Mouse (Mus musculus): ENCODE data around the gene Ankrd54. TPM values are rescaled to one million over a fixed set of nuclear protein-coding genes. Genes with fewer than 3 reads are reported as not detected.

Ankrd54 gene
- polyA plus RNA-seq, 1 experiment: 5.7 TPM

- Histone ChIP-seq H3K27ac (replicated peaks; ENCODE audit: low read depth, low read length) (peak overlapping the region; percentile 88), H3K4me3 (ENCODE audit: insufficient read depth, low read depth, low read length) (no peak overlapping the region), H3K4me1 (ENCODE audit: control insufficient read depth, insufficient read depth, insufficient read length, low read length) (peaks cover 14% of the 10 kb centered on the region)
Measured at GRCm38 (mm10) chr15:79097611-79098025, 34.9 kb upstream of the Ankrd54 start.

GRCm38 (mm10) chr15:79097135-79097534 is 34.4 kb upstream of the Ankrd54 start:
- peaks cover 14% of the 10 kb centered on the region for H3K4me1 ChIP-seq (ENCODE audit: control insufficient read depth, insufficient read depth, insufficient read length, low read length)
- no peak overlapping the region for H3K4me3 ChIP-seq (ENCODE audit: insufficient read depth, low read depth, low read length)
- peak overlapping the region; percentile 88 for H3K27ac ChIP-seq (replicated peaks; ENCODE audit: low read depth, low read length)

DNA sequence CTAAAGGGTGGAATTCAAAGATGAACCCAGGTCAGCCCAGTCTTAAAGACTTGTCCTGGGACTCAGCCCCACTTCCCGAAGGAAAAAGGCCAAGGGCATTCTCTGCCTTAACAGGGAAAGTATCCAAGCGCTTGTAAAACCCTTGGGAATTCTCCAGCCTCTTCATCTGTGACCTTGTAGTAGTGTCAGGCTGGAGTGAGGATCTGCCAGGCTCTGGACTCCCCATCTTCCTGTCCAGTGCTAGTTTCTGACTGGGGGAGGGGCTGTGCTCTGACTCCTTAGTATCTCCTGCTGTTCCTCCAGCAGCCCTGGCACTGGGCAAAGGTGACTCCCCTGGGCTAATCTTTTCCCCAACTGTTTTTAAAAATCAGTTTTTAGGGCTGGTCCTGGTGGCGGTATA is 33.9 kb upstream of the Ankrd54 start:
- Histone ChIP-seq H3K4me3 (ENCODE audit: insufficient read depth, low read depth, low read length) (no peak overlapping the region), H3K27ac (replicated peaks; ENCODE audit: low read depth, low read length) (peak overlapping the region; percentile 55; the same call in 1 of the 2 replicates), H3K4me1 (ENCODE audit: control insufficient read depth, insufficient read depth, insufficient read length, low read length) (peaks cover 14% of the 10 kb centered on the region)

DNA sequence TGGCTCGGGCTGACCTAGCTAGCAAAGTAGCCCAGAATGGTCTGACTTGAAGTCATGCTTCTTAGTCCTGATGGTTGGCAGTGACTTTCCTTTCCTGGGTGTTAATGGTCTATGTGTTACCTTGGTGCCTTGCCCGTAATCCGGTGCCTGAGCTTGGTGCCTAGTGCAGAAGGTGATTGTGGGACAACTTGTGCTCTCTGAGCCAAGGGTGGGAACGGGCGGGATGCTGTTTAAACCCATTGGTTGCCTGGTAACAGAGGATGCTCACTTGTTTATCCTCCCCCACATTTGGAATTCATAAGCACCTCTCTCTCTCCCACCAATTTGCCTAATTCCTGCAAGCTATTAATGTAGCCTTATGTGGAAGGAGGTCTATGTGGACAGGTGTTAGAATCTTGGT is 32.8 kb upstream of the Ankrd54 start:
- no peak overlapping the region for H3K4me3 ChIP-seq (ENCODE audit: insufficient read depth, low read depth, low read length)
- no peak overlapping the region for H3K27ac ChIP-seq (replicated peaks; ENCODE audit: low read depth, low read length)
- peaks cover 14% of the 10 kb centered on the region for H3K4me1 ChIP-seq (ENCODE audit: control insufficient read depth, insufficient read depth, insufficient read length, low read length)

GRCm38 (mm10) chr15:79093083-79093839 is 30.6 kb upstream of the Ankrd54 start:
- Histone ChIP-seq H3K4me3 (ENCODE audit: insufficient read depth, low read depth, low read length) (no peak overlapping the region), H3K27ac (replicated peaks; ENCODE audit: low read depth, low read length) (no peak overlapping the region), H3K4me1 (ENCODE audit: control insufficient read depth, insufficient read depth, insufficient read length, low read length) (peaks cover 9% of the 10 kb centered on the region)

GRCm38 (mm10) chr15:79092284-79092683 is 29.6 kb upstream of the Ankrd54 start:
- Histone ChIP-seq H3K27ac (replicated peaks; ENCODE audit: low read depth, low read length) (no peak overlapping the region), H3K4me1 (ENCODE audit: control insufficient read depth, insufficient read depth, insufficient read length, low read length) (0 out of 2 replicates have a peak, but pooled peaks cover under 1% of the 10 kb centered on the region), H3K4me3 (ENCODE audit: insufficient read depth, low read depth, low read length) (no peak overlapping the region)

GRCm38 (mm10) chr15:79079567-79079966 is 16.9 kb upstream of the Ankrd54 start:
- Histone ChIP-seq H3K27ac (replicated peaks; ENCODE audit: low read depth, low read length) (0 out of 2 replicates have a peak overlapping the region, but pooled peaks have one; percentile 2), H3K4me3 (ENCODE audit: insufficient read depth, low read depth, low read length) (no peak overlapping the region), H3K4me1 (ENCODE audit: control insufficient read depth, insufficient read depth, insufficient read length, low read length) (peaks cover 11% of the 10 kb centered on the region)

GRCm38 (mm10) chr15:79075658-79076365 is 13.1 kb upstream of the Ankrd54 start:
- H3K4me3 ChIP-seq (ENCODE audit: insufficient read depth, low read depth, low read length): peak overlapping the region; percentile 91
- H3K27ac ChIP-seq (replicated peaks; ENCODE audit: low read depth, low read length): peak overlapping the region; percentile 66
- H3K4me1 ChIP-seq (ENCODE audit: control insufficient read depth, insufficient read depth, insufficient read length, low read length): peaks cover 9% of the 10 kb centered on the region

DNA sequence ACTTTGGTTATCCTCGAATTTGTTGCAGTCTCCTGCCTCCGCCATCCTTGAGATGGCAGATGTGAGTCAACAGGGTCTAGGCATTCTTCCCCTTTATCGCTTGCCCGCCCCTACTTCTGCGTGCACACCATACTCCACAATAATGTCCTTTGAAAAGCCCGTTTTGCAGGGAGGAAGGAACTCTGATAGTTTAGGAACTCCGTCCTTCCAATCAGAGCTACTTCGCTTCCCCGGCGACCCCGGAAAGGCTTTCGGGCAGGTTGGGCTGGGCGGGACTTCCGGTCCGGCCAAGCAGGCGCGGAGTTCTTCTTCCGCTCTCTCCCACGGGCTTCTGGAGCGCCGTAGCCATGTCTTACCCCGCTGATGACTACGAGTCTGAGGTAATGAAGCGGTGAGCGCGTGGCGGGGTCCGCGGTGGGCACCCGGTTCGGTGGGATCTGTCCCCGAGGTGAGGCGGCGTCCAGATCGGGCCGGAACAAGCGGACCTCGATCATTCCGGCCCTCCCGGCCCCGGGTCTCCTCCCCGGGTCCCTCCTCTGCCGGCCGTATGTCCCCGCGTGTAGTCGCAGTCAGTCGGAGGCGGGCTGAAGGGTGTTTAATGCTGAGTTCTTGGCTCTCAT is 12.3 kb upstream of the Ankrd54 start, which contains the start of gene Eif3l:
Eif3l (plus strand) TSS at position 267 of the 620 bp plus-strand sequence.
- peak within 1 kb of the TSS; percentile 72 for H3K27ac ChIP-seq (replicated peaks; ENCODE audit: low read depth, low read length)
- H3K4me3 ChIP-seq (ENCODE audit: insufficient read depth, low read depth, low read length): peak within 1 kb of the TSS; percentile 91
- H3K4me1 ChIP-seq (ENCODE audit: control insufficient read depth, insufficient read depth, insufficient read length, low read length): peaks cover 8% of the 10 kb centered on the region

DNA sequence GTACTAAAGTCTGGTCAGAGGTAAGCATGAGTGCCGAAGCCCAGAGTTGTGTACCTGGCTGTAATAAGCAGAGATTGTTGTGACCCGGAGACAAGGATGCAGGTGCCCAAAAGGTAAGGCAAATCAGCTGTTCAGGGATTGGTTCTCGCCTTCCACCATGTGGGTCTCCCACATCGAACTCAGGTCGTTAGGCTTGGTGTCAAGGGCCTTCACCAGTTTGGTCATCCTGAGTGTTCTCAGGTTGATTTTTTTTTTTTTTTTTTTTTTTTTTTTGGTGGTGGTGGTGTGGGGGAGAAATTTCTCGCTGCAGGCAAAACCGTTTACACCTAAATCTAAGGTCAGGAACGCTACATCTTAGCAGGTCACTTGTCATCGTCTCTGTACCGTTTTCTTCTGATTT is 11.8 kb upstream of the Ankrd54 start:
- Histone ChIP-seq H3K4me1 (ENCODE audit: control insufficient read depth, insufficient read depth, insufficient read length, low read length) (peaks cover 8% of the 10 kb centered on the region), H3K4me3 (ENCODE audit: insufficient read depth, low read depth, low read length) (peak overlapping the region; percentile 91), H3K27ac (replicated peaks; ENCODE audit: low read depth, low read length) (peak overlapping the region; percentile 72)

- no peak overlapping the region for H3K4me3 ChIP-seq (ENCODE audit: insufficient read depth, low read depth, low read length)
- no peak overlapping the region for H3K27ac ChIP-seq (replicated peaks; ENCODE audit: low read depth, low read length)
- H3K4me1 ChIP-seq (ENCODE audit: control insufficient read depth, insufficient read depth, insufficient read length, low read length): peaks cover 8% of the 10 kb centered on the region
Measured at GRCm38 (mm10) chr15:79073752-79074151, 11.1 kb upstream of the Ankrd54 start.

GRCm38 (mm10) chr15:79071117-79072039 is 8.7 kb upstream of the Ankrd54 start:
- Histone ChIP-seq H3K4me1 (ENCODE audit: control insufficient read depth, insufficient read depth, insufficient read length, low read length) (peaks cover 4% of the 10 kb centered on the region), H3K4me3 (ENCODE audit: insufficient read depth, low read depth, low read length) (no peak overlapping the region), H3K27ac (replicated peaks; ENCODE audit: low read depth, low read length) (no peak overlapping the region)

DNA sequence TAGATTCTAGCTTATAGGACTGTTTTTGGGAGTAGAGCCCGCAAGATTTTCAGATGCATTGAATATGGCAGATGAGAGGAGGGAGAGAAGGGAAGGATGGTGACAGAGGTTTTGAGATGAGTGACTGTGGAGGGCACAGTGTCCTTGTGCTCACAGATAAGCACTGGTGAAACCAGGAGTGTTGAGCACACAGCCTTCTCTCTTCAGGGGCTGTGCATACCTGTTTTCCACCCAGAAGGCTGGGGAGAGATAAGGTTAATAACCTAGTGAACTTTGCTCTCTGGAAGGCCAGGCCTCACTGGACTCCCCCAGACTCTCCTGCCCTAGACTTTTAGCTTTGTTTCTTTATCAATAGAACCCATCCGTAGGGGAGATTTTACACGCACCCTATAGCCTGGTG is 5.7 kb upstream of the Ankrd54 start:
- H3K4me1 ChIP-seq (ENCODE audit: control insufficient read depth, insufficient read depth, insufficient read length, low read length): no peaks in the 10 kb centered on the region
- no peak overlapping the region for H3K27ac ChIP-seq (replicated peaks; ENCODE audit: low read depth, low read length)
- no peak overlapping the region for H3K4me3 ChIP-seq (ENCODE audit: insufficient read depth, low read depth, low read length)

DNA sequence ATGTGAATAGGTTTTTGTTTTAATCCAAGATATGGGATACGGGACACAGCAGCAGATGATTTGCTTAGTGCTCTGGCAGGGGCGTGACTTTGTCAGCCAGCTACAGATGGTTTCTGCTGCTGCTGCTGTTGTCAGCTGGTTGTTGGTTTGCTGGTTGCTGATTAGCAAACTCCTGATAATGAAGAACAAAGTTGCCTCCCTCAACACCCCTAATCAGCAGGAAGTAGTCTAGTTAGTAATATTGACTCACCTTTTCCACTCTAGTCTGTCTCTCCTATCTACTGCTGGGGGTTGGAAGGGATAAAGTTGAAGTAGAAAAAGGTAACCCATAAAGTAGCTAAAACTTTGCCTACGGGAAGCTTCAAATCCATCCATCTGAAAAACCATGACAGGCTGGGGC is 4.9 kb upstream of the Ankrd54 start:
- H3K4me3 ChIP-seq (ENCODE audit: insufficient read depth, low read depth, low read length): no peak overlapping the region
- H3K4me1 ChIP-seq (ENCODE audit: control insufficient read depth, insufficient read depth, insufficient read length, low read length): no peaks in the 10 kb centered on the region
- H3K27ac ChIP-seq (replicated peaks; ENCODE audit: low read depth, low read length): no peak overlapping the region

Data from brown adipose tissue, adult 24 weeks (tissue).